Mouse (Mus musculus) heart, adult 11 months (tissue): ENCODE data around the gene Trp53bp1.
A peak's percentile ranks its signal among the peaks of the same experiment; 100 is the strongest.

Experiments used
- DNase-seq: peaks from one replicate; pipeline ENCODE4 v3.0.0; 2022

The Trp53bp1 gene

GRCm38 (mm10) chr2:121244099-121244498 is 27.1 kb downstream of the Trp53bp1 start:
- no peak for DNase-seq

DNA sequence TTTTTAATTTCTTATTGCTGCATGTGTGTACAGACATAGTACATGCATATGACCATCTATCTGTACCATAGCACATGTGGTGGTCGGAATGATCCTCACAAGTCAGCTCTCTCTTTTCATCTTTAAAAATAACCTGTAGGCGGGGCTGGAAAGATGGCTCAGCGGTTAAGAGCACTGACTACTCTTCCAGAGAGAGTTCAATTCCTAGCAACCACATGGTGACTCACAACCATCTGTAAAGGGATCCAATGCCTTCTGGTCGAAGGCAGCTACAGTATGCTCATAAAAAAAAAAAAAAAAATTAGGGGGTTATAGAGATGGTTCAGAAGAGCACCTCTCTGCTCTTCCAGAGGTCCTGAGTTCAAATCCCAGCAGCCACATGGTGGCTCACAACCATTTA is 31.8 kb downstream of the Trp53bp1 start:
- DNase-seq, result no peak

- DNase-seq, result no peak
These were observed 35.6 kb downstream of the Trp53bp1 start for GRCm38 (mm10) chr2:121235460-121236072.

DNA sequence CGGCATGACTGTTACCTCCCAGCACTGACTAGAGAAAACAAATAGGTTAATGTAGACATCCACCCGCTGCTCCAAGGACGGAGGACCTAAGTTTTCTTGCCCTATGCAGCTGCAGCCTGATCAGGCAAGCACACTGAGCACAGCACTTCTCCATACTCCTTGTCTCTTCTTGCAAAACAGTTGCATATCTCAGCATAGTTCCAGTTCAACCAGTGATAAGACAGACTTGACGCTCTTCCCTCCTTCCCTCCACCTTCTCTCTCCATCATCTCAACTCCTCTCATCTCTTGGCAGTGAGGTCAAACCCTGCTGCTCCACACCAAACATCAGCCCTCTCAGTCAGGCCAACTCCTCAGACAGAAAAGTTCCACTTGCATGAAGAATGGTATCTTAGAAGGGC is 43.1 kb downstream of the Trp53bp1 start:
- DNase-seq, result no peak

- no peak for DNase-seq
These were observed 48.2 kb downstream of the Trp53bp1 start for GRCm38 (mm10) chr2:121223010-121223409.

GRCm38 (mm10) chr2:121219994-121220393 is 51.2 kb downstream of the Trp53bp1 start:
- no peak for DNase-seq

GRCm38 (mm10) chr2:121219177-121219576 is 52.0 kb downstream of the Trp53bp1 start:
- no peak for DNase-seq

DNA sequence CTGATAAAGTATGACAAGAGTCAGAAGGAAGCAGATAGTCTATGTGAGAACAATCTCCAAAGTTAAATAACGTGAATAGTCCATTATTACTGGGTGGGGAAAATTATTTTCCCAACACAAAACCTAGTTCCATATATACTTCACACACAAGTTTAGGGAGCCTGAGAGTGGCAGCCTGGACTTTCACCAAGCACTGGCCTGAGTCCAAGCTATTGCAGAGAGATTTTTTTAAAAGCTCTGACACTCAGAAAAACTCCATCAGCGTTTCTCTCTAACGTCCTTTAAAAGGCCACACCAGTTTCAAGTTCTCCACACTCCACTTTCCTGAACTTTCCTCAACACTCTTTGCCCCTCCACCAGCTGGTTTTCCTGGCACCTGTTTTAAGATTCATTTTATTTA is 56.7 kb downstream of the Trp53bp1 start:
- DNase-seq, result no peak

DNA sequence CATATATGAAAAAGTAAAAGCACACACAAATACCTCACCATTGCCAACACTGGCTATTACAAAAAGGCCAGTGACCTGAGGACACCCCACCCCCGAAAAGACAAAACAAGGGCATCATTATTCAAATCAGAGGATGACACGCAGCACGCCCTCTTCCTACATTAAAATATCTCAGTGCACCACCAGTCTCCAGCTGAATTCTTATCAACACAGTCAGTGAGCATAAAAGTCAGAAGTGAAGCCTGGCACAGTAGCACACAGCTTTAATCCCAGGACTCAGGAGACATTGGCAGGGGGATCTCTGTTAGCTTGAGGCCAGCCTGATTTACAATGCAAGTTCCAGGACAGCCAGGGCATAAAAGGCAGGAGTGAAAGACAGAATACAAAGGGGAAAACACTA is 64.7 kb downstream of the Trp53bp1 start:
- no peak for DNase-seq

DNA sequence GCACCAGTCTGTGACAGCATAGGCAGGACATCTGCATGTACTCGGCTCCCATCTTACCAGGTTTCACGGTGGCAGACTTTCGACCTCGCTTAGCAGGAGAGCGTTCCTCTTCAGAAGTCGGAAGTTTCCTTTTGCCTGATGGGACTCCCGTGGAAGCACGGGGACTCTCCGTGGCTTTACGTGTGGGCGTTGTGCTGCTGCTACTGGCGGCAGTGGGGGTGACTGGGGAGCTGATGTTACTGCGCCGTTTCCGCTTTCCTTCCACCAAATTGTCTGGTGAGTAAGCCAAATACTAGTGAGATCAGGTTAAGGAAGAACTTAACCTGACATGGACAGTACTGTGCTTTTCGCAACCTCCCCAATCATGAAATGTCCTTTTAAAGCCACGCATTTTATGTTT is 66.9 kb downstream of the Trp53bp1 start:
- peak; percentile 83 for DNase-seq

GRCm38 (mm10) chr2:121195466-121195865 is 75.7 kb downstream of the Trp53bp1 start:
- peak; percentile 83 for DNase-seq

- DNase-seq, result peak; percentile 43
These were observed 82.7 kb downstream of the Trp53bp1 start for GRCm38 (mm10) chr2:121188530-121188929.

DNA sequence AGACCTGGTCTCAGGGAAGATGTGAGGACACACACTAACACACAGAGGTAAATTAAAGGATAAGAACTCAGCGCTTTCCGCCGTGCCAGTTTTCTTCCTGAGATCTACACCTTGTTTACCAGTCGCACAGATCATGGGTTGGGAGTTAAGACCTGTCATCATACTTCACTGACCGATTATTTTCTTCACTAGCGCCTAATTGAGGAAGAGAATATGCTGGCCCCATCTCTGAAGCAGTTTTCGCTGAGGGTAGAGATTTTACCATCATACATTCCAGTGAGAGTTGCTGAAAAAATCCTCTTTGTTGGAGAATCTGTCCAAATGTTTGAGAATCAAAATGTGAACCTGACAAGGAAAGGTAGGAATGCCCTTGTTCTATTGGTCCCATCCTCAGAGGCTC is 87.1 kb downstream of the Trp53bp1 start:
- peak; percentile 64 for DNase-seq

DNA sequence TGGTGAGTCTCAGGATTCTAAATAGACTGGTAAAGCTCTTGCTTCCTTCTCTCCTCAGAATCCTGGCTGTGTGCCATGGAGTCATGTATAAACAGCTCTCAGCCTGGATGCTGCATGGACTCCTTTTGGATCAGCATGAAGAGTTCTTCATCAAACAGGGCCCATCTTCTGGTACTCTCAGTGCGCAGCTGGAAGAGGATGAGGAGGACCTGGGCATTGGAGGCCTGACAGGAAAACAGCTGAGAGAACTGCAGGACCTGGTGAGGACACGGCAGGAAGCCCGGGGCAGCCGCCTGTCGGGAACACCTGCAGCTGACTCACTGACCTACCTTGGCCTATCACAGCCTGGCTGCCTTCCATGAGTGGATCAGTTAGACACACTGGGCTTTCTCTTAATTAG is 87.8 kb downstream of the Trp53bp1 start:
- DNase-seq, result peak; percentile 68

GRCm38 (mm10) chr2:121178828-121179479 is 92.3 kb downstream of the Trp53bp1 start:
- peak; percentile 57 for DNase-seq

GRCm38 (mm10) chr2:121170980-121171742 is 100.0 kb downstream of the Trp53bp1 start, which contains the start of gene Zscan29:
Gene Zscan29, minus strand, starts transcription at chr2:121171125.
- peak; percentile 99 for DNase-seq

- no peak for DNase-seq
These were observed 100.7 kb downstream of the Trp53bp1 start, which contains the start of gene Tubgcp4 for GRCm38 (mm10) chr2:121170481-121170971. Gene Tubgcp4, plus strand, starts transcription at chr2:121170654.

DNA sequence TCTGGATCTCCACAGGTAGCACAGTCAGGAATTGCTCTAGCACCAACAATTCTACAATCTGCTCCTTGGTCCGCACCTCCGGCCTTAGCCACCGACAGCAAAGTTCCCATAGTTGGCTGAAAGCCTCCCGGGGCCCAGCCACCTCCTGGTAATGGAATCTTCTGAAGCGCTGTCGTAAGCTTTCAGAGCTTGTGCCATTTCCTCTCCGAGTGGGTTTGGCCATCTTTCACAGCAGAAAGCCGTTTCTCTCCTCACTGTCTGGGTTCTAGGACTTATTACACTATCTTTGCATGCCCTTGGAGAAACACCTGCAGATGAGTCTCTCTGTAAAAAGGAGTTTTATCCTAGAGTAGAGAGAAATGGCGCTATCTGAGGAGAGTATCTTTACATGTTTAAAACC is 101.3 kb downstream of the Trp53bp1 start:
- peak; percentile 92 for DNase-seq

DNA sequence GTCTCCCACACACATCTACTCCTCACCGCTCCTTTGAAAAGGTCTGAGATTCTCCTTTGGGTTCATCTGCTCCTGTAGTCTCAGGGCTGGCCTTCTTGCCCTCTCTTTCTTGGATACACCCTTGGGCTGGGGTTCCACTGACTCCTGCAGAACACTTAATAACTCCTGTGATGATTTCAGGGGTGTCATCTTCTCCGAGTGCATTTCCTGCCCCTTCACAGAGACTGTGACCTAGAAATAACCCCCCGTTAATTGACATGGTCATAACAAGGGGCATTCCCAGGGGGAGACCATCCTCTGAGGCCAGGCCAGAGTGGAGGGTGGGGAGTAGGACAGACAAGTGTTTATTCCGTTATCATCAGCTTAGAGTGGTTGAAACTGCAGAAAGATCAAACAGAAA is 102.0 kb downstream of the Trp53bp1 start:
- DNase-seq, result peak; percentile 86

DNA sequence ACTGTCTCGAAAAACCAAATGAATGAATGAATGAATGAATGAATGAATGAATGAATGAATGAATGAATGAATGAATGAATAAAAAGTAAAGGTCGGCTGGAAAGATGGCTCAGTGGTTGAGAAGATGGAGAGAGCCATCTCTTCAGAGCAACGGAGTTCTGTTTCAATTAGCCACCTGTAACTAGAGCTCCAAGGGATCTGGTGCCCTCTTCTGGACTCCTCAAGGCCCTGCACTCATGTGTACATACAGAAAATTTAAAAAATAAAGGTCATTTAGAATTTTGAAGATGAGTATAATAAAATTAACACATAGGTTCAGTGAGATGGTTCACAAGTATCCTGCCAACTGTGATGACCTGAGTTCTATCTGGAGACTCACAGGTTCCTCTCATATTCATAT is 118.1 kb downstream of the Trp53bp1 start:
- peak; percentile 21 for DNase-seq

GRCm38 (mm10) chr2:121149679-121150078 is 121.5 kb downstream of the Trp53bp1 start:
- DNase-seq, result no peak
